Mouse (Mus musculus) neural tube, embryonic 11.5 days (tissue): ENCODE data around the gene Zfp467. TPM values are rescaled to one million over a fixed set of nuclear protein-coding genes. Genes with fewer than 3 reads are reported as not detected.

Experiments used
- ATAC-seq: fragments of 200-750 bp; cut with Nextera tagmentation; 2 replicates; pipeline ENCODE4 v1.8.0; 2017; ENCODE audit warnings: moderate number of reproducible peaks, mild to moderate bottlenecking, moderate TSS enrichment, moderate library complexity; ENCODE audit not compliant: insufficient read depth, low FRiP score, low TSS enrichment
- DNase-seq: peaks from one replicate; pipeline ENCODE4 v3.0.0-alpha.2; 2015; ENCODE audit warnings: low spot score
- H3K27ac ChIP-seq: fragments of 300-500 bp; sonication (generic); 2 replicates; pipeline ENCODE4 v1.5.1; 2014; ENCODE audit warnings: low read depth, mild to moderate bottlenecking, low read length
- H3K27me3 ChIP-seq: fragments of 300-500 bp; sonication (generic); 2 replicates; pipeline ENCODE4 v1.6.1; 2014; ENCODE audit warnings: mild to moderate bottlenecking, low read length, mixed read lengths; ENCODE audit not compliant: control insufficient read depth, insufficient read depth
- H3K36me3 ChIP-seq: fragments of 300-500 bp; sonication (generic); 2 replicates; pipeline ENCODE4 v1.6.1; 2014; ENCODE audit warnings: mild to moderate bottlenecking, low read length, moderate library complexity, mixed read lengths; ENCODE audit not compliant: control insufficient read depth, insufficient read depth
- H3K4me1 ChIP-seq: fragments of 300-500 bp; sonication (generic); 2 replicates; pipeline ENCODE4 v1.6.1; 2014; ENCODE audit warnings: low read length, mixed read lengths; ENCODE audit not compliant: control insufficient read depth, insufficient read depth
- H3K4me2 ChIP-seq: fragments of 300-500 bp; sonication (generic); 2 replicates; pipeline ENCODE4 v1.6.1; 2014; ENCODE audit warnings: low read depth, mild to moderate bottlenecking, moderate library complexity
- H3K4me3 ChIP-seq: fragments of 300-500 bp; sonication (generic); 2 replicates; pipeline ENCODE4 v1.5.1; 2014; ENCODE audit warnings: low read depth, low read length
- H3K9ac ChIP-seq: fragments of 300-500 bp; sonication (generic); 2 replicates; pipeline ENCODE4 v1.6.1; 2014; ENCODE audit warnings: mild to moderate bottlenecking, low read length
- H3K9me3 ChIP-seq: fragments of 300-500 bp; sonication (generic); 2 replicates; pipeline ENCODE4 v1.6.1; 2016; ENCODE audit warnings: low read length; ENCODE audit not compliant: control insufficient read depth
- WGBS: fragments of 180-500 bp; shearing (Covaris S2); extraction: QIAGEN DNeasy Blood & Tissue Kit; methylation state at CpG from one replicate; pipeline ENCODE4 v1.1.7; 2014; 5-methylcytosine and 5-hydroxymethylcytosine counted together
- polyA plus RNA-seq: library from polyadenylated mRNA; unstranded; fragments of >200 nt; fragmentation: Nextera tagmentation; extraction: Ambion mirVana; gene quantifications from 2 replicates; pipeline ENCODE4 v1.2.1, GENCODE M21; 2014

Zfp467 gene
- polyA plus RNA-seq, 1 experiment from 2014 or later, result 11.4 TPM

DNA sequence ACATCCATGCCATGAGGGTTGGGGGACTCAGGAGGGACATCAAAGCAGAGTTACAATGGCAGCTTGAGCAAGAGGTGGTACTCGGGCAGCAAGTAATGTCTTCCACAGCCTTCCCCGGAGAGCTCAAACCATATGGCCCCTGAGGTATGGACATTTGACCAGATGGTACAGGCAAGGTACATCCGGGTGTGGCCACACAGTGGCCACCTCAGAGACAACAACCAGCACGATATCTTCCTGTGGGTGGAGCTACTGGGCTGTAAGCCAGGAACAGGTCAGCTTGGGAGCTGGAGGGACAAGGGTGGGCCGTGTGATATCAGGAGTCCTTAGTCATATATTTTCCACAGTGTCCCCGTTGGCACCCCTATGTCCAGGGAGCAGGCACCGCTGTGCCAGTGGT lies 21.9 kb upstream of the Zfp467 start:
- Histone ChIP-seq H3K27ac (no peak overlapping the region), H3K36me3 (no peaks in the 10 kb centered on the region), H3K4me2 (no peak overlapping the region), H3K4me1 (no peaks in the 10 kb centered on the region), H3K27me3 (no peaks in the 10 kb centered on the region), H3K9me3 (no peaks in the 10 kb centered on the region), H3K9ac (no peak overlapping the region), H3K4me3 (no peak overlapping the region)
- DNase-seq, result no peak
- no peak for ATAC-seq
- 79% methylated on average over 7 of the region's 7 CpGs for WGBS

DNA sequence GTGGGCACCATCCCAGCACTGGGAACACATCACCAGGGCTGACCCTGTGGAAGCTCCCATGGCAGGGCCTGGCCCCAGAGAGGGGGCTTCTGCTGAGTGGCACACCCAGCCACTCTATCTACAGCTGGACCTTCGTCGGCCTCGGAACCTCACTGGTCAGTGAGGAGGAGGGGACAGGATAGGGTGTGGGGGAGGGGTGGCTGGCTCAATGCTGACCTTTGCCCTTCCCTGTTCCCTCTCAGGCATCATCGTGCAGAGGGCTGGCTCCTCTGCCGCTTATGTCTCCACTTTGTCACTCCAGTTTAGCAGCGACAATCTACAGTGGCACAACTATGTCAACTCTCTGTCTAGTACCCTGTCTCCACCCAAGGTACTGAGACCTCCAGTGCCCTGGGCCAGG lies 21.1 kb upstream of the Zfp467 start:
- H3K9me3 ChIP-seq, result no peaks in the 10 kb centered on the region
- 39% methylated on average over 6 of the region's 6 CpGs for WGBS
- peak overlapping the region; percentile 4; the same call in 1 of the 2 replicates for H3K9ac ChIP-seq
- no peak overlapping the region for H3K4me2 ChIP-seq
- no peak overlapping the region for H3K27ac ChIP-seq
- H3K36me3 ChIP-seq, result no peaks in the 10 kb centered on the region
- no peaks in the 10 kb centered on the region for H3K27me3 ChIP-seq
- H3K4me3 ChIP-seq, result no peak overlapping the region
- ATAC-seq (no peak), DNase-seq (no peak)
- no peaks in the 10 kb centered on the region for H3K4me1 ChIP-seq

DNA sequence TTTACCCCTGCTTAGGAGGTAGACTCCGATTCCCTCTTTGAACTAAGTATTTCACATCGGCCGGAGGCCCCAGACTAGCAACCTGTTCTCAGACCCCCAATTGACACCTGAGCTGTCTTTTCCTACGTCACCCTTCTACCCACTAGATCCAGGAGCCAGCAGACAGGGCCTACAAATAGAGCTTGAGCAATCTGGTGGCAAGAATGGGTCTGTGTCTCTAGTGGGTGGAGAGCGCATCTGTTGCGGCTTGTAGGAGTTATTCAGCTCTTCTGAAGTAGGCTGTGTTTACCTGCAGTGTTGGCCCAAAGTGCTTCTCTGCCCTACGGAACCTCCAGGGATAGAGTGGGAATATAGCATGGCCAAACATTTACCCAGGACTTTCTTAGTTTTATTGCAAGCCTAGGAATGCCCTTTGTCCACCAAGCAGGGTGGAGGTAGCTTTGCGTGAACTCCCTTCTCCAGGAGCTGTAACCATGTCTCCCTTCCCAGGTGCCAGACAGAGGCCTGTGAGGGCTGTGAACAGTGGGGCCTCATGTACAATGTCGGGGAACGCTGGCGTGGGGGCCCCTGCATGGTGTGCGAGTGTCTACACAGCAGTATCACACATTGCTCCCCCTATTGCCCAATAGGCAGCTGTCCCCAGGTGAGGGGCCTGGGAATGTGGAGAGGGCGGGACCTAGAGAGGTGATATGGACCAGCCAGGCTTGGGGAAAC lies 19.5 kb upstream of the Zfp467 start:
- no peak overlapping the region for H3K27ac ChIP-seq
- H3K4me1 ChIP-seq, result no peaks in the 10 kb centered on the region
- H3K9me3 ChIP-seq, result no peaks in the 10 kb centered on the region
- H3K4me3 ChIP-seq, result no peak overlapping the region
- WGBS, result 91% methylated on average over 13 of the region's 13 CpGs
- DNase-seq, result no peak
- H3K36me3 ChIP-seq, result no peaks in the 10 kb centered on the region
- H3K9ac ChIP-seq, result no peak overlapping the region
- no peak overlapping the region for H3K4me2 ChIP-seq
- H3K27me3 ChIP-seq, result no peaks in the 10 kb centered on the region
- no peak for ATAC-seq

DNA sequence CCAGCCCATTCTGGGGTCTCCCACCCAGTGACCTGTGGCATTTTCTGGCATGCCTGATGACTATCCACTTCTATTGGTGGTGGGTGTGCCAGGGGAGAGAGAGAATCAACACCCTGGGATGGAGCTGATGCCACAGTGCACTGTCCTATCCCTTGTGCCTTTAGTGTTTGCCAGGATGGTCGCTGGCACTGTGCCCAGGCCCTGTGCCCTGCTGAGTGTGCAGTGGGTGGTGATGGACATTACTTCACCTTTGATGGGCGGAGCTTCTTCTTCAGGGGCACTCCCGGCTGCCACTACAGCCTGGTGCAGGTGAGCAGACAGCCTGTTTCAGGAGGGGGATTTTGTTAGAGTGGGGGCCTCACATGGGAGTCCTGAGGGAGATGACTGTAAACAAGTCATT lies 7.1 kb upstream of the Zfp467 start:
- DNase-seq, result no peak
- WGBS, result 71% methylated on average over 3 of the region's 3 CpGs
- ATAC-seq, result no peak
- Histone ChIP-seq H3K27ac (no peak overlapping the region), H3K9ac (no peak overlapping the region), H3K36me3 (no peaks in the 10 kb centered on the region), H3K4me1 (no peaks in the 10 kb centered on the region), H3K9me3 (no peaks in the 10 kb centered on the region), H3K4me3 (no peak overlapping the region), H3K4me2 (no peak overlapping the region), H3K27me3 (no peaks in the 10 kb centered on the region)

DNA sequence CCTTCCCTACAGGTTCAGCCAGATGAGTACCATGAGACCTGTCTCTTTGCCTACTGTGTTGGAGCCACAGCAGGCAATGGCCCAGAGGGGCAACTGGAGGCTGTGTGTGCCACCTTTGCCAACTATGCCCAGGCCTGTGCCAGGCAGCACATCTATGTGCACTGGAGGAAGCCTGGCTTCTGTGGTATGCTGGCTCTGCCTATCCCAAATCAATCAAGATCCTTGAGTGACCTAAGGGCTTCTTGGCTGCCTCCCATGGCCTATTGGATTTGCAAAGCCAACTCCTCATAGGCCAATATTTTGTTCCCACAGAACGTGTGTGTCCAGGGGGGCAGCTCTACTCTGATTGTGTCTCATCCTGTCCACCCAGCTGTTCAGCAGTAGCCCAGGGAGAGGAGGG lies 6.5 kb upstream of the Zfp467 start:
- Histone ChIP-seq H3K4me2 (no peak overlapping the region), H3K4me1 (no peaks in the 10 kb centered on the region), H3K4me3 (no peak overlapping the region), H3K36me3 (no peaks in the 10 kb centered on the region), H3K27me3 (no peaks in the 10 kb centered on the region), H3K9ac (no peak overlapping the region; the same call in 1 of the 2 replicates), H3K9me3 (no peaks in the 10 kb centered on the region), H3K27ac (no peak overlapping the region)
- DNase-seq (no peak), ATAC-seq (no peak)
- 74% methylated on average over 1 of the region's 1 CpGs for WGBS

DNA sequence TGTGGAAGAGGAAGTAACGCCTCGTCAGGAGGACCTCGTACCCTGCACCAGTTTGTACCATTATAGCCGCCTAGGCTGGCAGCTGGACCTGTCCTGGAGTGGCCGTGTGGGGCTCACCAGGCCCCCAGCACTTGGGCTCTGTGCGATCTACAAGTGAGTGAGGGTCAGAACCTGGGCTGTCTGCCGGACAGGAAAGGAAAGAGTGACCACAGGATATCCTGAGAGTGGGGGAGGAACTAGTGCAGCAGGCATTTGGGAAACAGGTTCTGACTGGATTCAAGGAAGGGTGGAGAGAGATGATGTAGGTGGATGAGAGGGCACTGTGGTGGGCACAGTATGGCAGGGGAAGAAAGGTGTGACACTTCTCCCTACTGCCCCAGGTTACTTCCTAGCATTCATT lies 2.9 kb upstream of the Zfp467 start:
- no peaks in the 10 kb centered on the region for H3K36me3 ChIP-seq

DNA sequence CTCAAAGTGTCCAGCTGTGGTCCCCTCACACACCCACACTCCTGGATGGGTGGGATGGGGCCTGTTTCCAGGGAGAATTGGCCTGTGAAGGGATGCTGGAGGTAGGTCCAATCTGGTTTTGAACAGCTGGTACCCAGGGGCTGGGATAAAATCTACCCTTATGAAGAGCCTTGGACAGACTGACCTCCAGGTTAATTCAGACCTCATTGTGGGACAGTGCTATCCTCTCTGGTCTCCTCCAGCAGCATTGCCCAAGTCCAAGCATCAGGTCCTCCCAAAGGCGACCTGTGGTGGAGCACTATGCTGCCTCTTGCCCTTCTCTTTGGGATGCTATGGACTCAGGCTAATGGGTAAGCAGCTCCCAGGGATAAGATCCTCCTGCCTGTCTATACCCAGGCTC lies 2.3 kb upstream of the Zfp467 start, which contains the start of gene Sspo:
Gene Sspo, plus strand, starts transcription at position 301 of the 400 bp plus-strand sequence.
- ATAC-seq, result no peak
- no peaks in the 10 kb centered on the region for H3K27me3 ChIP-seq
- no peak within 1 kb of the TSS for H3K4me3 ChIP-seq
- no peak within 1 kb of the TSS for H3K9ac ChIP-seq
- H3K4me2 ChIP-seq, result no peak within 1 kb of the TSS
- no peak within 1 kb of the TSS for H3K27ac ChIP-seq
- DNase-seq, result no peak
- no peaks in the 10 kb centered on the region for H3K9me3 ChIP-seq
- peaks cover 4% of the 10 kb centered on the region; the same call in 1 of the 2 replicates for H3K4me1 ChIP-seq
- H3K36me3 ChIP-seq, result no peaks in the 10 kb centered on the region
- WGBS, result 92% methylated on average over 1 of the region's 1 CpGs

More for the DNA sequence above, 2.9 kb upstream of the Zfp467 start:
- Histone ChIP-seq H3K4me1 (peaks cover 2% of the 10 kb centered on the region; the same call in 1 of the 2 replicates), H3K27ac (no peak overlapping the region), H3K9ac (no peak overlapping the region), H3K27me3 (no peaks in the 10 kb centered on the region), H3K9me3 (no peaks in the 10 kb centered on the region), H3K4me3 (no peak overlapping the region), H3K4me2 (no peak overlapping the region)
- no peak for ATAC-seq
- DNase-seq, result no peak
- WGBS, result 75% methylated on average over 7 of the region's 7 CpGs

DNA sequence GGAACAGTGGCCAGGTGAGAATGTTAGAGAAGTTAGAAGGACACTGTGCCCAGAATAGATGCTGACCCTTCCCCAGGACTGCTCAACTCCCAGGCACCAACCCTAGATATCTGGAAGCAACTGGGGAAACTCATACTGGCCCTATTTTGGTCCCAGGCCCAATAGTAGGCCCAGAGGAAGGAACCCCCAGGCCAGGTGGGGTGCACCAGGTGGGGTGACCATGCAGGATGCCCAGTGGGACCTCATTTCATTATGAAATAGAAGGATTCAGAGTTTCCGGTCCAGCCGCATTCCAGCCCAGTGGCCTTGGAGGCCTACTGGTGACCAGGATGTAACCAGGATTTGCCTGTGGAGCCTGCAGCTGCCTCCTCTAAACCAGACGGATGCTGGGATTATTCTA lies 1.3 kb upstream of the Zfp467 start:
- Histone ChIP-seq H3K9me3 (no peaks in the 10 kb centered on the region), H3K36me3 (no peaks in the 10 kb centered on the region; the same call in 1 of the 2 replicates), H3K9ac (no peak overlapping the region), H3K4me3 (no peak overlapping the region), H3K27ac (no peak overlapping the region), H3K4me2 (no peak overlapping the region), H3K27me3 (no peaks in the 10 kb centered on the region), H3K4me1 (peaks cover 4% of the 10 kb centered on the region; the same call in 1 of the 2 replicates)
- DNase-seq, result no peak
- no peak for ATAC-seq
- 73% methylated on average over 3 of the region's 3 CpGs for WGBS

DNA sequence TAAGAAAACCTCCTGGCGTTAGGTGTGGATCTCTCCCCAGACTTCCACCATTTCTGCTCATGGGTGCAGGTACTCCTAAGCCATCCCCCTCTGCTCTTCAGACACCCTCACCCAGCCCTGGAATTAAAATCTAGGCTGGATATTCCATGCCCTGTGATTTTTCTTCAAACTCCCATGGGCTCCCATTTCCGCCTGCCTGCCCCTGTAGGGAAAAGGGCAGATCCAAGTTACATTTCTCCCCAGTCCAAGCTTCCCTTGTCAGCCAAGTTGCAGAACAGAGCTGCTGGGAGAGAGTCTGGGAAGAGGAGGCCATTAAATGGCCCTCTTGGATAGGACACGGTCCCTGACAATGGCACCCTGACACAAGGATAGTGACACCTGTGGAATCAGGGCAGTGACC lies 631 bp upstream of the Zfp467 start:
- H3K9me3 ChIP-seq, result no peaks in the 10 kb centered on the region

More for the DNA sequence above, 631 bp upstream of the Zfp467 start:
- no peaks in the 10 kb centered on the region for H3K27me3 ChIP-seq
- H3K9ac ChIP-seq, result no peak overlapping the region; the same call in 1 of the 2 replicates
- no peak overlapping the region; the same call in 1 of the 2 replicates for H3K4me3 ChIP-seq
- H3K4me2 ChIP-seq, result peak overlapping the region; percentile 98
- H3K27ac ChIP-seq, result no peak overlapping the region
- DNase-seq, result no peak
- ATAC-seq, result no peak
- H3K4me1 ChIP-seq, result peaks cover 4% of the 10 kb centered on the region; the same call in 1 of the 2 replicates
- 22% methylated on average over 3 of the region's 3 CpGs for WGBS
- peaks cover under 1% of the 10 kb centered on the region for H3K36me3 ChIP-seq
